Mouse (Mus musculus) liver, adult 2 months (tissue): Measurements from ENCODE around the gene Pou3f3.

Experiments used
- CTCF ChIP-seq: fragments of 200-500 bp; IDR thresholded peaks from 2 replicates; pipeline ENCODE4 v1.5.1; 2011; ENCODE audit warnings: low read depth, low read length, control low read depth
- POLR2A ChIP-seq: fragments of 200-500 bp; IDR thresholded peaks from 2 replicates; pipeline ENCODE4 v1.6.1; 2011; ENCODE audit warnings: low read length, control low read depth; ENCODE audit not compliant: insufficient read depth; ENCODE audit errors: extremely low read depth

DNA sequence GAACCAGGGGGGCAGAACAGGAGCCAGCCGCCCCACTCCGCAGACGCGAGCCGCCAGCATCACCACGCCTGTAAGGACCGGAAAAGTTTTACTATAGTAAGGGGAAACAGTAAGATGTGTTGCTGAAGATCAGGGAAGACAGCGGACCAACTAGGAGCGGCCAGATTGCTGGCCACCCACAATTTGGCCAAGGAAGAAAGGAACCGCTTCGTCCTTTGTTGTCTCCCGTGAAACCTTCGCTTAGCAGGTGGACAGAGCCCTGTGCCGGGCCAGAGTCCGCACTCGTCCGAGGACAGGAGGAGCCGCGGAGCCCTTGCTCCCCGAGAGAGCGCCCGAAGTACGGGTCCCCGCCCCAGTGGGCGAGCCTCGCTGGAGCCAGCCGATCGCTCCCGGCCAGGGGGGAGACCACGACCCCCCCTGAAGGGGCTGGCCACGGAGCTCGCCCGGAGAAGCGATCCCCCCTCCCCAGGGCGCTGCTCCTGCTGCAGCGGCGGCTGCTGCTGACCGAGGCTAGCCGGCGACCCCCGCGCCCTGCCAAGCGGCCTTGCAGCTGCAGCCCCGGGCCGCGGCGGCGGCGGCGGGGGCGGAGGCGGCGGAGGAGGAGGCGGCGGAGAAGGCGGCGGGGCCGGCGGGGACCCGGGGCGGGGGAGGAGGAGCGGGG is 933 bp downstream of the Pou3f3 start:
- TF ChIP-seq CTCF (no peak), POLR2A (no peak)
